Mouse (Mus musculus): ENCODE results near the gene Arl15. TPM values are rescaled to one million over a fixed set of nuclear protein-coding genes. Genes with fewer than 3 reads are reported as not detected.

The Arl15 gene
- polyA plus RNA-seq, 1 experiment from 2014 or later: 16.7 TPM

GRCm38 (mm10) chr13:113888704-113889103 is 94.4 kb downstream of the Arl15 start:
- DNase-seq (ENCODE audit: low spot score): no peak
- ATAC-seq (ENCODE audit: insufficient number of reproducible peaks, low FRiP score, low TSS enrichment, low read depth): 0 out of 2 replicates have a peak, but pooled peaks have one; percentile 33
- no peak overlapping the region for H3K9ac ChIP-seq (ENCODE audit: low read length)
- H3K27me3 ChIP-seq (ENCODE audit: control insufficient read depth, insufficient read depth, low read length): no peaks in the 10 kb centered on the region
- no peak overlapping the region for H3K4me2 ChIP-seq (ENCODE audit: low read depth, severe bottlenecking)
- no peaks in the 10 kb centered on the region for H3K9me3 ChIP-seq (ENCODE audit: control insufficient read depth, low read length)
- H3K36me3 ChIP-seq (ENCODE audit: control insufficient read depth, insufficient read depth, low read length): no peaks in the 10 kb centered on the region
- peaks cover 16% of the 10 kb centered on the region; the same call in 1 of the 2 replicates for H3K4me1 ChIP-seq (ENCODE audit: control insufficient read depth, insufficient read depth, low read length)
- no peak overlapping the region for H3K4me3 ChIP-seq (ENCODE audit: low read depth, low read length)
- no peak overlapping the region for H3K27ac ChIP-seq (replicated peaks; ENCODE audit: low read depth, low read length)
- 56% methylated on average over 16 of the region's 16 CpGs for WGBS

- no peak for ATAC-seq (ENCODE audit: insufficient number of reproducible peaks, low FRiP score, low TSS enrichment, low read depth)
- Histone ChIP-seq H3K9me3 (ENCODE audit: control insufficient read depth, low read length) (no peaks in the 10 kb centered on the region), H3K36me3 (ENCODE audit: control insufficient read depth, insufficient read depth, low read length) (no peaks in the 10 kb centered on the region), H3K27ac (replicated peaks; ENCODE audit: low read depth, low read length) (no peak overlapping the region), H3K4me2 (ENCODE audit: low read depth, severe bottlenecking) (no peak overlapping the region), H3K4me3 (ENCODE audit: low read depth, low read length) (no peak overlapping the region), H3K27me3 (ENCODE audit: control insufficient read depth, insufficient read depth, low read length) (no peaks in the 10 kb centered on the region), H3K4me1 (ENCODE audit: control insufficient read depth, insufficient read depth, low read length) (peaks cover 16% of the 10 kb centered on the region; the same call in 1 of the 2 replicates), H3K9ac (ENCODE audit: low read length) (no peak overlapping the region)
- WGBS: 71% methylated on average over 24 of the region's 24 CpGs
- no peak for DNase-seq (ENCODE audit: low spot score)
Observed at GRCm38 (mm10) chr13:113889140-113890055, 95.1 kb downstream of the Arl15 start.

GRCm38 (mm10) chr13:113896684-113897083 is 102.4 kb downstream of the Arl15 start:
- H3K27ac ChIP-seq (replicated peaks; ENCODE audit: low read depth, low read length): no peak overlapping the region

GRCm38 (mm10) chr13:113897498-113897897 is 103.2 kb downstream of the Arl15 start:
- H3K4me2 ChIP-seq (ENCODE audit: low read depth, severe bottlenecking): no peak overlapping the region
- 85% methylated on average over 3 of the region's 3 CpGs for WGBS
- no peaks in the 10 kb centered on the region for H3K9me3 ChIP-seq (ENCODE audit: control insufficient read depth, low read length)
- no peak overlapping the region for H3K9ac ChIP-seq (ENCODE audit: low read length)
- H3K4me1 ChIP-seq (ENCODE audit: control insufficient read depth, insufficient read depth, low read length): no peaks in the 10 kb centered on the region
- H3K27me3 ChIP-seq (ENCODE audit: control insufficient read depth, insufficient read depth, low read length): no peaks in the 10 kb centered on the region
- no peak overlapping the region for H3K4me3 ChIP-seq (ENCODE audit: low read depth, low read length)
- ATAC-seq (ENCODE audit: insufficient number of reproducible peaks, low FRiP score, low TSS enrichment, low read depth) (no peak), DNase-seq (ENCODE audit: low spot score) (no peak)
- no peak overlapping the region for H3K27ac ChIP-seq (replicated peaks; ENCODE audit: low read depth, low read length)
- no peaks in the 10 kb centered on the region for H3K36me3 ChIP-seq (ENCODE audit: control insufficient read depth, insufficient read depth, low read length)

More at GRCm38 (mm10) chr13:113896684-113897083, 102.4 kb downstream of the Arl15 start:
- Histone ChIP-seq H3K4me2 (ENCODE audit: low read depth, severe bottlenecking) (no peak overlapping the region), H3K36me3 (ENCODE audit: control insufficient read depth, insufficient read depth, low read length) (no peaks in the 10 kb centered on the region), H3K9me3 (ENCODE audit: control insufficient read depth, low read length) (no peaks in the 10 kb centered on the region), H3K27me3 (ENCODE audit: control insufficient read depth, insufficient read depth, low read length) (no peaks in the 10 kb centered on the region), H3K9ac (ENCODE audit: low read length) (no peak overlapping the region), H3K4me1 (ENCODE audit: control insufficient read depth, insufficient read depth, low read length) (no peaks in the 10 kb centered on the region), H3K4me3 (ENCODE audit: low read depth, low read length) (no peak overlapping the region)
- no peak for ATAC-seq (ENCODE audit: insufficient number of reproducible peaks, low FRiP score, low TSS enrichment, low read depth)
- DNase-seq (ENCODE audit: low spot score): no peak
- 72% methylated on average over 10 of the region's 10 CpGs for WGBS

GRCm38 (mm10) chr13:113897951-113898350 is 103.6 kb downstream of the Arl15 start:
- Histone ChIP-seq H3K4me3 (ENCODE audit: low read depth, low read length) (no peak overlapping the region), H3K27ac (replicated peaks; ENCODE audit: low read depth, low read length) (no peak overlapping the region), H3K9ac (ENCODE audit: low read length) (no peak overlapping the region), H3K36me3 (ENCODE audit: control insufficient read depth, insufficient read depth, low read length) (no peaks in the 10 kb centered on the region), H3K9me3 (ENCODE audit: control insufficient read depth, low read length) (no peaks in the 10 kb centered on the region), H3K4me2 (ENCODE audit: low read depth, severe bottlenecking) (no peak overlapping the region), H3K4me1 (ENCODE audit: control insufficient read depth, insufficient read depth, low read length) (no peaks in the 10 kb centered on the region), H3K27me3 (ENCODE audit: control insufficient read depth, insufficient read depth, low read length) (no peaks in the 10 kb centered on the region)
- ATAC-seq (ENCODE audit: insufficient number of reproducible peaks, low FRiP score, low TSS enrichment, low read depth): no peak
- WGBS: 93% methylated on average over 9 of the region's 9 CpGs
- no peak for DNase-seq (ENCODE audit: low spot score)

- no peaks in the 10 kb centered on the region for H3K4me1 ChIP-seq (ENCODE audit: control insufficient read depth, insufficient read depth, low read length)
- ATAC-seq (ENCODE audit: insufficient number of reproducible peaks, low FRiP score, low TSS enrichment, low read depth) (no peak), DNase-seq (ENCODE audit: low spot score) (no peak)
- no peak overlapping the region for H3K4me2 ChIP-seq (ENCODE audit: low read depth, severe bottlenecking)
- H3K36me3 ChIP-seq (ENCODE audit: control insufficient read depth, insufficient read depth, low read length): no peaks in the 10 kb centered on the region
- no peak overlapping the region for H3K4me3 ChIP-seq (ENCODE audit: low read depth, low read length)
- H3K27me3 ChIP-seq (ENCODE audit: control insufficient read depth, insufficient read depth, low read length): no peaks in the 10 kb centered on the region
- no peak overlapping the region for H3K27ac ChIP-seq (replicated peaks; ENCODE audit: low read depth, low read length)
- no peaks in the 10 kb centered on the region for H3K9me3 ChIP-seq (ENCODE audit: control insufficient read depth, low read length)
- no peak overlapping the region for H3K9ac ChIP-seq (ENCODE audit: low read length)
- 92% methylated on average over 11 of the region's 11 CpGs for WGBS
Observed at GRCm38 (mm10) chr13:113901001-113901545, 106.8 kb downstream of the Arl15 start.

GRCm38 (mm10) chr13:113903255-113903654 is 109.0 kb downstream of the Arl15 start:
- 79% methylated on average over 6 of the region's 6 CpGs for WGBS
- H3K9ac ChIP-seq (ENCODE audit: low read length): no peak overlapping the region
- H3K27me3 ChIP-seq (ENCODE audit: control insufficient read depth, insufficient read depth, low read length): no peaks in the 10 kb centered on the region
- no peak overlapping the region for H3K27ac ChIP-seq (replicated peaks; ENCODE audit: low read depth, low read length)
- no peak overlapping the region for H3K4me2 ChIP-seq (ENCODE audit: low read depth, severe bottlenecking)
- no peaks in the 10 kb centered on the region for H3K9me3 ChIP-seq (ENCODE audit: control insufficient read depth, low read length)
- no peak for ATAC-seq (ENCODE audit: insufficient number of reproducible peaks, low FRiP score, low TSS enrichment, low read depth)
- no peaks in the 10 kb centered on the region for H3K36me3 ChIP-seq (ENCODE audit: control insufficient read depth, insufficient read depth, low read length)
- no peaks in the 10 kb centered on the region for H3K4me1 ChIP-seq (ENCODE audit: control insufficient read depth, insufficient read depth, low read length)
- no peak overlapping the region for H3K4me3 ChIP-seq (ENCODE audit: low read depth, low read length)
- no peak for DNase-seq (ENCODE audit: low spot score)

- Histone ChIP-seq H3K27ac (replicated peaks; ENCODE audit: low read depth, low read length) (no peak overlapping the region), H3K9ac (ENCODE audit: low read length) (no peak overlapping the region), H3K4me1 (ENCODE audit: control insufficient read depth, insufficient read depth, low read length) (no peaks in the 10 kb centered on the region), H3K4me2 (ENCODE audit: low read depth, severe bottlenecking) (no peak overlapping the region), H3K27me3 (ENCODE audit: control insufficient read depth, insufficient read depth, low read length) (no peaks in the 10 kb centered on the region), H3K9me3 (ENCODE audit: control insufficient read depth, low read length) (no peaks in the 10 kb centered on the region), H3K36me3 (ENCODE audit: control insufficient read depth, insufficient read depth, low read length) (no peaks in the 10 kb centered on the region), H3K4me3 (ENCODE audit: low read depth, low read length) (no peak overlapping the region)
- ATAC-seq (ENCODE audit: insufficient number of reproducible peaks, low FRiP score, low TSS enrichment, low read depth) (no peak), DNase-seq (ENCODE audit: low spot score) (no peak)
- WGBS: 49% methylated on average over 11 of the region's 11 CpGs
Observed at GRCm38 (mm10) chr13:113911986-113912519, 117.7 kb downstream of the Arl15 start.

Measured in limb, embryonic 11.5 days (tissue).